Mouse (Mus musculus) forebrain, embryonic 14.5 days (tissue): ENCODE measurements at regions not wholly inside any gene's neighbourhood (a gene's known extent, or its start where the extent isn't known, plus 50 kb on each side); places are given as distances from the start of the nearest gene placed in this dataset.

Experiments
- ATAC-seq: fragments of 200-750 bp; cut with Nextera tagmentation; 2 replicates; pipeline ENCODE4 v1.8.0; 2017; ENCODE audit warnings: mild to moderate bottlenecking, moderate library complexity
- DNase-seq: peaks from one replicate; pipeline ENCODE4 v3.0.0-alpha.2; 2015; ENCODE audit warnings: low spot score
- H3K27ac ChIP-seq: fragments of 300-500 bp; sonication (generic); 2 replicates; pipeline ENCODE4 v1.5.1; 2014; ENCODE audit warnings: low read depth, mild to moderate bottlenecking, control low read depth, low read length, moderate library complexity
- H3K27me3 ChIP-seq: fragments of 300-500 bp; sonication (generic); replicated peaks from 2 replicates; pipeline ENCODE4 v1.6.1; 2014; ENCODE audit warnings: low read length, control low read depth, mixed read lengths; ENCODE audit not compliant: control insufficient read depth, insufficient read depth
- H3K36me3 ChIP-seq: fragments of 300-500 bp; sonication (generic); 2 replicates; pipeline ENCODE4 v1.6.1; 2014; ENCODE audit warnings: low read length, control low read depth; ENCODE audit not compliant: control insufficient read depth, insufficient read depth
- H3K4me1 ChIP-seq: fragments of 300-500 bp; sonication (generic); 2 replicates; pipeline ENCODE4 v1.6.1; 2014; ENCODE audit warnings: antibody characterized with exemption, low read length, control low read depth; ENCODE audit not compliant: control insufficient read depth, insufficient read depth
- H3K4me2 ChIP-seq: fragments of 300-500 bp; sonication (generic); 2 replicates; pipeline ENCODE4 v1.6.1; 2014; ENCODE audit warnings: mild to moderate bottlenecking, control low read depth, low read length
- H3K4me3 ChIP-seq: fragments of 300-500 bp; sonication (generic); 2 replicates; pipeline ENCODE4 v1.5.1; 2014; ENCODE audit warnings: low read depth, low read length, control low read depth
- H3K9ac ChIP-seq: fragments of 300-500 bp; sonication (generic); 2 replicates; pipeline ENCODE4 v1.6.1; 2014; ENCODE audit warnings: mild to moderate bottlenecking, low read length, control low read depth, moderate library complexity
- H3K9me3 ChIP-seq: fragments of 300-500 bp; sonication (generic); replicated peaks from 2 replicates; pipeline ENCODE4 v1.6.1; 2016; ENCODE audit warnings: low read length, control low read depth, mixed read lengths; ENCODE audit not compliant: control insufficient read depth
- WGBS: fragments of 180-500 bp; shearing (Covaris S2); extraction: QIAGEN DNeasy Blood & Tissue Kit; methylation state at CpG from one replicate; pipeline ENCODE4 v1.1.7; 2014; 5-methylcytosine and 5-hydroxymethylcytosine counted together

DNA sequence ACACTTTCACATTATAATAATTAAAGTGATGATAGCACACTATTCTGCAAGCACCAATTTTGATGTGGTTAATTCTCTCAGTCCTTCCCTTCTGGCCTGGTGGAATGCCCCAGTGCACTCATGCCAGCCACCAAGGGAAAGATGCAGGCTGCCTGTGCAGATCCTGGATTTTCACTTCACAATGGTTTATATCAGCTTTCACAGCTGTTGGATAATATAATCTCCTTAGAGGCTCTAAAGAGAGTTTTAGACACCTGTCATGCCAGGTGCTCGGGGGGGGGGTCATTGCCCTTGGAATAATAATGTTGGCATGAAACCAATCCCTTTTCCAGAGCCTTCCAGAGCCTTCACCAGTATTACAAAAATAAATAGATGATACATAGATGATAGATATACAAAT is 377.1 kb downstream of the Zbbx start:
- Histone ChIP-seq H3K4me3 (no peak overlapping the region), H3K27ac (no peak overlapping the region), H3K4me1 (no peaks in the 10 kb centered on the region), H3K4me2 (no peak overlapping the region), H3K9ac (no peak overlapping the region), H3K27me3 (no peaks in the 10 kb centered on the region), H3K9me3 (no peaks in the 10 kb centered on the region), H3K36me3 (no peaks in the 10 kb centered on the region)
- no peak for DNase-seq
- ATAC-seq, result no peak
- WGBS, result 71% methylated on average over 1 of the region's 1 CpGs

- Histone ChIP-seq H3K9me3 (no peaks in the 10 kb centered on the region), H3K4me1 (no peaks in the 10 kb centered on the region), H3K27ac (no peak overlapping the region), H3K4me3 (no peak overlapping the region), H3K27me3 (no peaks in the 10 kb centered on the region), H3K36me3 (no peaks in the 10 kb centered on the region), H3K9ac (no peak overlapping the region), H3K4me2 (no peak overlapping the region)
- no peak for ATAC-seq
- DNase-seq, result no peak
- 93% methylated on average over 5 of the region's 5 CpGs for WGBS
Observed at GRCm38 (mm10) chr3:74778337-74778736, 386.5 kb downstream of the Zbbx start.

DNA sequence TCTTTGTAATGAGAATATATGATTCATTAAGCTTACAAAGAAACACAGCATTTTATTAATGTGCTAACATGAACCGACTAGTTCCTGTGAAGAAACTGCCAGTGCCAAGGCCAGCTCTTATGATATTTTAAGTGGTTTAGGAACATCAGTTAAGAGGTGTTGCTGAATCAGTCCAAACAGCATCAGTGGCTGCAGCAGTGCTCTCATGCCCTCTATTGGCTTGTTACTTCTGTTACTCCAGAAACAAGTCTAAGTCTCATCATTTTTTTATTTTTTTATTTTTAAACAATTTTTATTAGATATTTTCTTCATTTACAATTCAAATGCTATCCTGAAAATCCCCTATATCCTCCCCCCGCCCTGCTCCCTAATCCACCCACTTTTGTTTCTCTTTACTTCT is 422.7 kb downstream of the Zbbx start:
- Histone ChIP-seq H3K9me3 (no peaks in the 10 kb centered on the region), H3K4me1 (no peaks in the 10 kb centered on the region), H3K27ac (no peak overlapping the region), H3K4me3 (no peak overlapping the region), H3K9ac (no peak overlapping the region), H3K4me2 (no peak overlapping the region), H3K36me3 (no peaks in the 10 kb centered on the region), H3K27me3 (no peaks in the 10 kb centered on the region)
- peak; percentile 7 for DNase-seq
- 78% methylated on average over 2 of the region's 2 CpGs for WGBS
- ATAC-seq, result no peak

DNA sequence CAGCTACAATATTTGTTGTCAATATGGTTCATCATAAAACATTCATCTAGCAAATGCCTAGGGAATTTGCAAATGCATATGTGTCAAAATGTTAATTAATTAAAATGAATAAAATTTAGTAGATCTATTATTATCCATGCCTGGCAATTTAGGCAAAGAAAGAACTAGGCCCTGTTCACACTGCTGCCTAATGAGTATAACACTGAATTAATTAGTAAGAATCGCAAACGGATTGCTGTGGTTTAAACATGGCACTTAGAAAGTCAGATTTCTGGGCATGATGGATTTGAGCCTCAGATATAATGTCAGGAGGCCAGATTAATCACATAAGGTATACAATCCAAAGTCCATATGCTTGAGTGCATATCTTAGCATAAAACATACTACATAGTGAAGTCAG is 425.1 kb downstream of the Zbbx start:
- ATAC-seq, result peak; percentile 85

More for the DNA sequence above, 425.1 kb downstream of the Zbbx start:
- no peaks in the 10 kb centered on the region for H3K9me3 ChIP-seq
- DNase-seq, result peak; percentile 42
- H3K4me2 ChIP-seq, result no peak overlapping the region
- no peaks in the 10 kb centered on the region for H3K36me3 ChIP-seq
- 43% methylated on average over 2 of the region's 2 CpGs for WGBS
- no peak overlapping the region for H3K4me3 ChIP-seq
- H3K27ac ChIP-seq, result no peak overlapping the region
- H3K27me3 ChIP-seq, result no peaks in the 10 kb centered on the region
- no peaks in the 10 kb centered on the region for H3K4me1 ChIP-seq
- H3K9ac ChIP-seq, result no peak overlapping the region
